Mouse (Mus musculus) ovary, adult 18-20 months (tissue): ENCODE results near the gene Slc6a4.
A peak's percentile ranks its signal among the peaks of the same experiment; 100 is the strongest.

Experiments used
- DNase-seq: peaks from one replicate; pipeline ENCODE4 v3.0.0; 2022; ENCODE audit warnings: low spot score, mixed read lengths

Slc6a4 gene

DNA sequence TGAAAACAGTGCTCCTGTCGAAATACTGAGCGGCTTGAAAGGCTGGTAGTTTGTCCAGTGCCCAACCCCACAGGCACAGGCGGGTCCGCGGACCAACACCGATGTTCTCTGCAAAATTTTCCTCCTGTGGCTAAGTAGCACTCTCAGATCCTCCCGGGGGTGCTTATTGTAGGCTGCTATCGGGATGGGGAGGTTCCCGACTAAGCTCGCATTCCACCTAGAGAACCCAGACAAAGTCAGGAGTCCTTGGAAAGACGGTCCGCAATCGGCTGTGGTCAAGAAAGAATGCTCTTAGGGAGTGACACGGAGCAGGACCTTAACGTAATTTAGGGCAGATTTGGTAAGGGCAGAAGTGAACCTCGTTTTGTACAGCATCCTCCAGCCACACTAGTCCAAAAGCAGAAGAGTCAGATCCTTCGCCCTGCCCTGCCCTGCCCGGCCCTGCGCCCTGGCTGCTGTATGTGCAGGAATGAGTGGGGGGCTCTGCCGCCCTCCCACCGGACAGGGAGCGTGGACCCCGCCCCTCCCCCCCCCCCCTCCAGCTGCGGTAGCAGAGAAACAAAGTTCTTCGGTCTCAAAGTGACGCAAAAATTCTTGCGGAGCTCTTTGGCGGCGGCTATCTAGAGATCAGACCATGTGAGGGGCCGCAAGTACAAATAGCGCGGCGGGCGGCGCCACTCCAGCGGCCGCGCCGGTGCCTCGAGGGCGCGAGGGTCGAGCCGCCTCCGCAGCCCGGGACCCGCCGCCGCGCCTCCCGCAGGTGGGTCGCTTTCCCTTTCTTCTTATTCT, at the start of gene Slc6a4:
Slc6a4 (plus strand) TSS at position 688 of the 789 bp plus-strand sequence.
- no peak for DNase-seq

DNA sequence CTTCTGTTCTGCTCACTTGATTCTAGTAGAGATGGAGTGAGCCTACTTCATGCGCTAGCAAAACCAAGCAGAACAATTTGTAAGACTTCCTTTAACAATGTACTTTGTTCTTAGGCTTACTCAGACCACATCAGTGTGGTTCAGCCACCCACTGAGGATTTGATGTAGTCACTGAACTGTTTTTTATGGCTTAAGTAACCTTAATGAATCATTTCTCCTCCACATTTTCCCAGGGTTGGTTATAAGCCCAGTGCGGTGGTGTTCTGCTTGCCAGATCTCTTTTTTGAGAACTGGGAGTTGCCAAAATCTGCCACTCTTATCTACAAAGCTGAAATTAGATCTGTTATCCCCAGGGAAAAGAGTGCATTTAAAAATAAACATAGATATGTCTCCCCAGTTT, 44.9 kb upstream of the Slc6a4 start:
- peak; percentile 47 for DNase-seq

GRCm38 (mm10) chr11:76965703-76966102, 32.7 kb upstream of the Slc6a4 start:
- no peak for DNase-seq

DNA sequence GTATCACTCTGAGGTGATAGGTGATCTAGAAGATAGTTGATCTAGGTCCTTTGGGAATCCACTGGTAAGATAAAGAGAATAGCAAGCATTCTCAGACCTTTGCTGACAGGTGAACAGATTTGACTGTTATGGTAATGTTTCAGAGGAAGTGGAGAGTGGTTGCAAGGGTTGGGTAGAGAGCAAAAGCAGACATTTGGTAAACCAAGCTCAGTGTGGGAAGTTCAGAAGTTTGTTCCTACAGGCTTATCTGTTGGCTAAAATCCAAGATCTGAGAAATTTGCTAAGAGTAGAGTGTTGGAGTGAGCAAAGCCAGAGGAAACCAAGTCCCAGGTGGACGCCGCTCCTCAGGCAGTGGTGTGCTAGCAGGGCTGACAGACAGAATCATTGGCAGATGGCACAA, 28.1 kb upstream of the Slc6a4 start:
- no peak for DNase-seq

DNA sequence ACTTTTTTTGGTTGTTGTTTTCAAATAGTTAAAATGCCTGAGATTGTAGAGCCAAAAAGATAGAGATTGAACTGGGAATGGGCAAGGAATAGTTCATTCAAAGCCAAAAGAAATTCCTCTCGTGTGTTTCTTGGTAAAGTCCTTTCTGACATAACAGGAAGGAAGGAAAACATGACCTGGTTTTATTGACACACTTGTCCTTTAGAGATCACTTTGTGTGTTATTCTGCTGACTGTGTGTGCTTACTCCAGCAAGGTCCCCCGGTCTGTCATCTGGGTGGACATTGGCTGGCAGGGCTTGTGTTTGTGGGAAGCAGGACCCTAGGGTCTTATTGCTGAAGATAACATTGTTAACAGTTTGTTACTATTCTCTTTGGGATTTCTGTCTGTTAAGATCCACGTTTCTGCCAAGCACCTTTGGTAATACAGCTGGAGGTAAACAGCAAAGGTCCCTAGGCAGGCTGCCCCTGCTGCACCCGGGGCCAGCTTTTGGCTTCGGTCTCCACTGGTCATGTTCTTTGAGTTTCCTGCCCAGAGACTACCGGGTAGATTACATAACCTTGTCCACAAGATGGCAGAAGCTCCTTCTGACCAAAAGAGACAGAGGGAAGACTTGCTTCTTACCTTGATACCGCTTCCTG, 23.6 kb upstream of the Slc6a4 start:
- DNase-seq: no peak

GRCm38 (mm10) chr11:76981570-76982141, 16.7 kb upstream of the Slc6a4 start:
- no peak for DNase-seq

DNA sequence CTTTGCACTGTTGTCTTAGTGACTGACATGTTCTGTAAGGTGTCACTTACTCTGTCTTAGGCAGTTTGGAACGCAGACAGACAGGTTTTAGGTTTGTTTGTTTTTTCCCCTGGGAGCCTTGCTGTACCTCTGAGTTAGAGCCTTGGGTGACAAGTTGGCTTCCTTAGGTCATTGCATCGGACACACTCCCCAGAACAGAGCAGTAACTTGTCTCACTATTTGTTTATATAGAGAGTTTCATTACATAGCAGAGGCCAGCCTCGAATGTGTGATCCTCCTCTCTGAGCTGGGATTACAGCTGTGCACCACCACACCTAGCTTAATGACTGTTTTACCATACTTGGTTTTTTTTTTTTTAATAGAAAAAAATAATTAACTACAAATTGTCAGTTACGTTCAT, 16.0 kb upstream of the Slc6a4 start:
- no peak for DNase-seq

DNA sequence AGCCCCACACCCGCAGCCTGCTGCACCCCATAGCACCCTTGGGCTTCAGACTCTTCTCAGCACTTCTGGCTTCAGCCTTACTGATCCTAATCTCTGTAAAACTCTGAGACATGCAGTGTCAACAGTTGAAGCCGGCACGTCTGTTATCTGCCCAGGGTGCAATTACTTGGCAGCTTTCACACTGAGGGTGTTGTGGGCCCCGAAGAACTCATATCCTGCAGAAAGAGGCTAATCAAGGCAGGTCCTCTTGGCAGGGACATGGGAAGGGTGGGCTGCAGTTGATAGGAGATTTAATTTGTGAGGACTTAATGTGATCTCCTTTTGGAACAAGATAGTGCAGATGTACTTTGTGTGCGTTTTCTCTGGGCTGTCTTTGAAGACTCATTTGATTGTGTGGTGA, 14.8 kb upstream of the Slc6a4 start:
- no peak for DNase-seq

GRCm38 (mm10) chr11:76984173-76984572, 14.2 kb upstream of the Slc6a4 start:
- no peak for DNase-seq

- no peak for DNase-seq
Observed at GRCm38 (mm10) chr11:76990839-76991238, 7.6 kb upstream of the Slc6a4 start.

DNA sequence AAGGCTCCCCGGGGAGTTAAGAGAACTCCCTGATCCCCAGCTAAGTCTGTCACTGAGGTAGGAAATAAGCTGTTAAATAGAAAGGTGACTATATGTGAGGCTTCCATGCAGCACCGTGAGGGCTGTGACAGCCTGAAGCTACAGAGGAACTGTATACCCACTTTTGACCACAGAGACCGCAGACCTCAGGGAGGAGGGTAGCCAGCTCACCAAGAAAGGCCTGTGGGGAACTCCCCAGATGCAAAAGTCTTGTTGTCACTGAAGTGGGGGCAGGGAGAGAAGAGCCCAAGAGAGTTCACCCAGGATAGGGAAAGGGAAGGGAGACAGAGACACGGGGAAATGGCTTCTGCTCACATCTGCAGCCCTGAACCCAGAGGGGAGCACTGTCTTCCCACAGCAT, 5.5 kb upstream of the Slc6a4 start:
- DNase-seq: no peak

DNA sequence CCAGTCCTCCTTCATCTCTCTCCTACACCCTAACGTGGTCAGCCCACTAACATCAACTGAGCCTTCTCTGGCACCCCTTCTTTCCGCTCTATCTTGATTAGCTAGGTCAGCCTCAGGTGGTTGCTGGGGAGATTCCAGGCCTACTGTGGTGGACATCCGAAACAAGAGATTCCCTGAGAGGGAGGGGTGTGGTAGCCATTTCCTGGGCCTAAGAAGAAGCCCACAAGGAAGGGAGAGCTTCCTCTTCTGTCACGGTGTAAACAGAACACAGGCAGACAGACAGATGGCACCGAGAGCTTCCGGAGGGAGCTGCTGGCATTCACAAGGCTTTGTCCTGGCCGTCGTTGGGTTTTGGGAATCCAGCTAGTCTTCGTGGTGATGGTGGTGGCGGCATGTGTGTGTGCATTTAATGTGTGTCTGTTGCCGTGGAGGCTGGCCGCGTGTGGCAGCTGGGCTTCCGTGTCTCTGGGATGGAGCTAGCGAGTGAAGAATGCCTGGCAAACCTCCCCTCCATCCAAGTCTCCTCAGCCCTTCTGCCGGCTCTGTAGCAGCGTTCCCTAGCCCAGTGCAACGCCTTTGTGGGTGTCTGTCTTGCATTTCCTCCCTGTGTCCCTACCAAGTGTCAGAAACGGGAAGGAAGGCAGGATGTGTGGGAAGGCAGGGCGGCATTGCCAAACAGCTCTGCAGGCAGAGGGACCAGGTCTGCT, 2.3 kb upstream of the Slc6a4 start:
- DNase-seq: no peak

DNA sequence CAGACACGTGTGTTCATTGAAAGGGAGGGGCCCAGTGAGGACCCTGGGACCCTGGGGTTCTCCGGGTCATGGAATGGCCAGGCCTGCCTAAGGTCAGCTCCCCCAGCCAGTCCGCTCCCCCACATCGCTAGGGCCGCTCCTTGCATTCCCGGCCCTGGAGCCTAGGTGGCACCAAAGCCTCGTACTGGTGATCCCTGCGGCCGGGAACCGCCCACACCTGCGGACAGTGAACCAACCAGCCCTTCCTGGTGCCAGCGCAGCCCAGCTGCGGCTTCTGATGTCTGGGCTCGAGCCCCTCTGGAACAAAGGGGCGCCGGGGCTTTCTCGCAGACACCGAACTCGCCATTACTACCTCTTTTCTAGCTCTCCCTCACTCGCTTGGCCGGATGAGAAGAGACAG, 1.1 kb upstream of the Slc6a4 start:
- DNase-seq: peak; percentile 31

GRCm38 (mm10) chr11:76998705-76999226, 363 bp downstream of the Slc6a4 start:
- no peak for DNase-seq

- DNase-seq: no peak
Observed at GRCm38 (mm10) chr11:77000741-77001140, 2.3 kb downstream of the Slc6a4 start.

GRCm38 (mm10) chr11:77002361-77002760, 4.0 kb downstream of the Slc6a4 start:
- no peak for DNase-seq

DNA sequence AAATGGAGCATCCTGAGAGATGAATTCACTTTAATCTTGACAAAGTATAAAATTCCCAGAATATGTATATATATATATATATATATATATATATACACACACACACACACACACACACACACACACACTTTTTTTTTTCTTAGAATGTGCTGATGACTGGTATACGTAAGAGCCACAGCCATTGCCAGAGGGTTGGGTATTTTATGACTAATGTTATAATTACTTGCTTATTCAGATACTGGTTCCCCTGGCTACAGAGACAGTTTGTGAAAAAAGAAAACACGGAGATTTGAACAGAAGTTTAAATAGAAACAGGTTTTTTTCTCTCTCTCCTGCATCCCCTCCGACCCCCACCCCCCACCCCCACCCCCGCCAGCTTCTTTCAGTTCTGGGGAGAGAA, 7.5 kb downstream of the Slc6a4 start:
- DNase-seq: no peak

- DNase-seq: no peak
Observed at GRCm38 (mm10) chr11:77006616-77007015, 8.2 kb downstream of the Slc6a4 start.

DNA sequence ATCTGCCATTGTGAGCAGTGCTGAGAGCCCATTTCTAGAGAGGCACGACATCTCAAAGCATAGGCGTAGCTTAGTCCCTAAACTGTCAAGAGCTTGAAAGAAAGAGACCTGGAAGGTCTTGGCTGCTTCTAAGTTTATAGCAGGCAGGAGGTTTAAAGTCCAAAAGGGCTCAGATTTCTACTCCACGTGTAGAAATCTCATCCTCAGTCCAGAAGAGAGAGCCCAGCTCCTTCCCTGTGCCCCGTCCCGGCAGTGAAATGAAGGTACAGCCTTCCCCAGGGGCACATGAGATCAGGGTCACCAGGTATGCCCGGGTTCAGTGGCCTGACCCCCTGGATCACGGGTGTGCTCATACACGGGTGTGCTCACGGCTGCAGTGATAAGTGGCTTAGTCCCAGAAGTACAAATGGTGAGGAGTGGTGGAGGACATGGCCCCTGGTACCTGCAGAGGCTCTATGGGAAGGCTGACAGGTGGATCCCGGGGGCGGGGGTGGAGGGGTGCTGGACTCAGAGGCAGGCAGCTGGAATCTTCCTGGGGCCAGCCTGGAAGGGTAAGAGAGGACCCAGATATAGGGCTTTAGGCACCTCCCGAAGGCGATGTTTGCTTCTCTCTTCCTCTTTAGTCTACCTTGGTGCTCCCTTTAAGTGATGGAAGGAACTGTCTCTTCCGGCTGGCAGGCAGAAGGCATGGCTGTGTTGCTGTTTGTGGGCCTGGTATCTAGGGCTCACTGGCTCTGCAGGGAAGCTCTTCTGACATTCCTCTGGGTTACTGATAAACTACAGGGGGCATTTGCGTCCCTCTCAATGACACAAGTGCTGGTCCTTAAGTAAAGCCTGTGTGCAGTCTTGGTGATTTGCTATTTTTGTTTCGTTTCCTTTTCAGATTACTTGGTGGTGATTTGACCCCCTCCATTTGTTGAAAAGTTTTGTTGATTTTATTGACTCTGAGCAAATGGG, 10.9 kb downstream of the Slc6a4 start:
- no peak for DNase-seq

GRCm38 (mm10) chr11:77010762-77011475, 12.5 kb downstream of the Slc6a4 start:
- no peak for DNase-seq

GRCm38 (mm10) chr11:77018046-77018445, 19.6 kb downstream of the Slc6a4 start:
- DNase-seq: no peak
